Mouse (Mus musculus) embryonic facial prominence, embryonic 11.5 days (tissue): ENCODE measurements at regions not wholly inside any gene's neighbourhood (a gene's known extent, or its start where the extent isn't known, plus 50 kb on each side); places are given as distances from the start of the nearest gene placed in this dataset.
A peak's percentile ranks its signal among the peaks of the same experiment; 100 is the strongest.

Experiments used
- ATAC-seq: fragments of 200-750 bp; cut with Nextera tagmentation; replicated peaks from 2 replicates; pipeline ENCODE4 v1.8.0; 2017; ENCODE audit warnings: low read depth; ENCODE audit not compliant: insufficient number of reproducible peaks, low FRiP score, low TSS enrichment
- DNase-seq: peaks from one replicate; pipeline ENCODE4 v3.0.0-alpha.2; 2015; ENCODE audit warnings: low spot score
- H3K27ac ChIP-seq: fragments of 300-500 bp; sonication (generic); replicated peaks from 2 replicates; pipeline ENCODE4 v1.5.1; 2014; ENCODE audit warnings: mild to moderate bottlenecking, low read depth, low read length, control low read depth
- H3K27me3 ChIP-seq: fragments of 300-500 bp; sonication (generic); 2 replicates; pipeline ENCODE4 v1.6.1; 2014; ENCODE audit warnings: mild to moderate bottlenecking, low read length, moderate library complexity, mixed read lengths; ENCODE audit not compliant: control insufficient read depth, insufficient read depth
- H3K36me3 ChIP-seq: fragments of 300-500 bp; sonication (generic); replicated peaks from 2 replicates; pipeline ENCODE4 v1.6.1; 2014; ENCODE audit warnings: low read depth, mild to moderate bottlenecking, low read length, moderate library complexity, mixed read lengths; ENCODE audit not compliant: control insufficient read depth, insufficient read depth
- H3K4me1 ChIP-seq: fragments of 300-500 bp; sonication (generic); 2 replicates; pipeline ENCODE4 v1.6.1; 2014; ENCODE audit warnings: low read length, mixed read lengths; ENCODE audit not compliant: control insufficient read depth, insufficient read depth
- H3K4me2 ChIP-seq: fragments of 300-500 bp; sonication (generic); 2 replicates; pipeline ENCODE4 v1.6.1; 2014; ENCODE audit warnings: low read depth, mild to moderate bottlenecking, control low read depth, low read length, moderate library complexity
- H3K4me3 ChIP-seq: fragments of 300-500 bp; sonication (generic); 2 replicates; pipeline ENCODE4 v1.5.1; 2014; ENCODE audit warnings: low read depth, low read length, control low read depth
- H3K9ac ChIP-seq: fragments of 300-500 bp; sonication (generic); replicated peaks from 2 replicates; pipeline ENCODE4 v1.6.1; 2014; ENCODE audit warnings: mild to moderate bottlenecking, control low read depth, low read length
- H3K9me3 ChIP-seq: fragments of 300-500 bp; sonication (generic); replicated peaks from 2 replicates; pipeline ENCODE4 v1.6.1; 2016; ENCODE audit warnings: mild to moderate bottlenecking, low read length, inconsistent platforms, mixed read lengths; ENCODE audit not compliant: control insufficient read depth
- WGBS: fragments of 180-500 bp; shearing (Covaris S2); extraction: QIAGEN DNeasy Blood & Tissue Kit; methylation state at CpG from one replicate; pipeline ENCODE4 v1.1.7; 2014; 5-methylcytosine and 5-hydroxymethylcytosine counted together

DNA sequence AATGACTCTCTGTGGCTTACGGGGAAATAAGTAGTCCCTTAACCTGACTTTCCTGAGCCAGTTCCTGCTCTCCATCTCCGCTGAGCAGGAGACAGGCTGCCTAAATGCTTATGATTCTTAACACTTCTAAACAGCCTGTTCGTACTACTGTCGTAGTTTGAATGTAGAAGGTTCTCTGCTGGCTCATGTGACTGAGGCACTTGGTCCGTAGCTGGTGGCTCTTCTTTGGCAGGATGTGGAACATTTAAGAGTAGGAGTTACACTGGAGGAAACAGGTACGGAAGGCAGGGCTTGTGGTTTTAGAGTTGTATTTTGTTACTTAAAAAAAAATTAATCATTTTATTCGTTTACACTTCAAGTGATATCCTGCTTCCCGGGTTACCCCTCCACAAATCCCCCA, 63.7 kb upstream of the Sh3gl3 start:
- no peaks in the 10 kb centered on the region for H3K4me1 ChIP-seq
- no peak overlapping the region for H3K4me2 ChIP-seq
- ATAC-seq (0 out of 2 replicates have a peak, but pooled peaks have one; percentile 5), DNase-seq (no peak)
- 45% methylated on average over 8 of the region's 8 CpGs for WGBS
- no peaks in the 10 kb centered on the region for H3K9me3 ChIP-seq
- no peak overlapping the region for H3K4me3 ChIP-seq
- no peak overlapping the region for H3K9ac ChIP-seq
- H3K27ac ChIP-seq = peak overlapping the region; percentile 31; the same call in 1 of the 2 replicates
- H3K36me3 ChIP-seq = no peaks in the 10 kb centered on the region
- no peaks in the 10 kb centered on the region for H3K27me3 ChIP-seq

GRCm38 (mm10) chr7:82112046-82112445, 61.6 kb upstream of the Sh3gl3 start:
- H3K4me2 ChIP-seq = no peak overlapping the region
- peak; percentile 24 for DNase-seq
- 49% methylated on average over 6 of the region's 6 CpGs for WGBS

DNA sequence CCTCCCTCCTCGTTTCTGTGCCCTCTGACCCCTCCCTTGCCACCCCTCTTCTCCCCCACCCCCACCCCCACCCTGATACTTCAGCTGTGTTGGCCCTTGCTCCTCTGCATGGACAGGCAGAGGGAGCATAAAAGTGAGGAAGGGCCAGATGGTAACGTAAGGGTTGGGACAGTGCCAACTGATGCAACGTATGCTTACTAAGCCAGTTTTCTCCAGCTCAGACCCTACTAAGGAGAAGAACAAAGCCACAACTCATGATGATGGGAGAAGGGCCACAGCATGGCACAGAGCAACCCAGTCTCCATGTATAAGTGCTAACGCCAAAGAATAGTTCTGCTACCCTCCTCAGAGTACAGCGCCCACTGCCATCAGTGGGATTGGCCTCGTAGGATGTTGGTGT, 58.0 kb upstream of the Sh3gl3 start:
- H3K4me2 ChIP-seq = no peak overlapping the region
- H3K36me3 ChIP-seq = no peaks in the 10 kb centered on the region
- H3K27me3 ChIP-seq = no peaks in the 10 kb centered on the region
- H3K4me3 ChIP-seq = no peak overlapping the region
- DNase-seq (no peak), ATAC-seq (no peak)
- no peak overlapping the region for H3K27ac ChIP-seq
- H3K9ac ChIP-seq = no peak overlapping the region
- H3K4me1 ChIP-seq = no peaks in the 10 kb centered on the region
- WGBS = 89% methylated on average over 6 of the region's 6 CpGs
- H3K9me3 ChIP-seq = no peaks in the 10 kb centered on the region

More at GRCm38 (mm10) chr7:82112046-82112445, 61.6 kb upstream of the Sh3gl3 start:
- Histone ChIP-seq H3K36me3 (no peaks in the 10 kb centered on the region), H3K27me3 (no peaks in the 10 kb centered on the region), H3K4me1 (no peaks in the 10 kb centered on the region), H3K4me3 (no peak overlapping the region), H3K9ac (no peak overlapping the region), H3K9me3 (no peaks in the 10 kb centered on the region), H3K27ac (no peak overlapping the region)
- no peak for ATAC-seq

GRCm38 (mm10) chr7:82119266-82119665, 54.4 kb upstream of the Sh3gl3 start:
- Histone ChIP-seq H3K27ac (no peak overlapping the region), H3K4me3 (no peak overlapping the region), H3K27me3 (no peaks in the 10 kb centered on the region), H3K4me2 (no peak overlapping the region), H3K9me3 (no peaks in the 10 kb centered on the region), H3K9ac (no peak overlapping the region), H3K36me3 (no peaks in the 10 kb centered on the region), H3K4me1 (no peaks in the 10 kb centered on the region)
- peak; percentile 77; the same call in 1 of the 2 replicates for ATAC-seq
- 15% methylated on average over 2 of the region's 2 CpGs for WGBS
- peak; percentile 95 for DNase-seq

- Histone ChIP-seq H3K27ac (no peak overlapping the region), H3K4me1 (no peaks in the 10 kb centered on the region), H3K9ac (no peak overlapping the region), H3K36me3 (no peaks in the 10 kb centered on the region), H3K27me3 (no peaks in the 10 kb centered on the region), H3K4me2 (no peak overlapping the region), H3K9me3 (no peaks in the 10 kb centered on the region), H3K4me3 (no peak overlapping the region)
- 54% methylated on average over 9 of the region's 9 CpGs for WGBS
- no peak for DNase-seq
- ATAC-seq = no peak
These were observed 53.8 kb upstream of the Sh3gl3 start for GRCm38 (mm10) chr7:82119866-82120265.

GRCm38 (mm10) chr7:82121746-82122145, 51.9 kb upstream of the Sh3gl3 start:
- no peaks in the 10 kb centered on the region for H3K4me1 ChIP-seq
- H3K27ac ChIP-seq = no peak overlapping the region
- no peak overlapping the region for H3K4me3 ChIP-seq
- no peaks in the 10 kb centered on the region for H3K27me3 ChIP-seq
- H3K9me3 ChIP-seq = no peaks in the 10 kb centered on the region
- H3K36me3 ChIP-seq = no peaks in the 10 kb centered on the region
- DNase-seq (peak; percentile 77), ATAC-seq (no peak)
- no peak overlapping the region for H3K9ac ChIP-seq
- no peak overlapping the region for H3K4me2 ChIP-seq
- 3% methylated on average over 1 of the region's 1 CpGs for WGBS
